Mouse (Mus musculus) lung, adult 2 months (tissue): ENCODE data around the gene Fam129b.

Experiments used
- CTCF ChIP-seq: fragments of 200-500 bp; IDR thresholded peaks from 2 replicates; pipeline ENCODE4 v1.5.1; 2011; ENCODE audit warnings: mild to moderate bottlenecking, low read length, control low read depth; ENCODE audit not compliant: insufficient read depth
- POLR2A ChIP-seq: fragments of 200-500 bp; IDR thresholded peaks from 2 replicates; pipeline ENCODE4 v1.6.1; 2011; ENCODE audit warnings: low read depth, mild to moderate bottlenecking, control low read depth, low read length, borderline replicate concordance; ENCODE audit errors: extremely low read depth

- TF ChIP-seq POLR2A (no peak), CTCF (peak; percentile 94)
Measured at GRCm38 (mm10) chr2:32928235-32928946, 52.5 kb downstream of the Fam129b start.
